Mouse (Mus musculus) heart, embryonic 13.5 days (tissue): ENCODE results near the gene Plekha7. TPM values are rescaled to one million over a fixed set of nuclear protein-coding genes. Genes with fewer than 3 reads are reported as not detected.
A peak's percentile ranks its signal among the peaks of the same experiment; 100 is the strongest.

Experiments
- ATAC-seq: fragments of 200-750 bp; cut with Nextera tagmentation; 2 replicates; pipeline ENCODE4 v1.8.0; 2017; ENCODE audit warnings: moderate TSS enrichment; ENCODE audit not compliant: insufficient number of reproducible peaks, low FRiP score, low TSS enrichment; ENCODE audit errors: extremely low read depth
- H3K27ac ChIP-seq: fragments of 300-500 bp; sonication (generic); replicated peaks from 2 replicates; pipeline ENCODE4 v1.5.1; 2015; ENCODE audit warnings: moderate library complexity, mild to moderate bottlenecking, inconsistent platforms
- H3K27me3 ChIP-seq: fragments of 300-500 bp; sonication (generic); replicated peaks from 2 replicates; pipeline ENCODE4 v1.6.1; 2015; ENCODE audit warnings: mild to moderate bottlenecking, inconsistent platforms
- H3K36me3 ChIP-seq: fragments of 300-500 bp; sonication (generic); 2 replicates; pipeline ENCODE4 v1.6.1; 2015; ENCODE audit warnings: mild to moderate bottlenecking, inconsistent platforms
- H3K4me1 ChIP-seq: fragments of 300-500 bp; sonication (generic); 2 replicates; pipeline ENCODE4 v1.6.1; 2015; ENCODE audit warnings: inconsistent platforms
- H3K4me2 ChIP-seq: fragments of 300-500 bp; sonication (generic); 2 replicates; pipeline ENCODE4 v1.6.1; 2015; ENCODE audit warnings: inconsistent platforms, mild to moderate bottlenecking, moderate library complexity
- H3K4me3 ChIP-seq: fragments of 300-500 bp; sonication (generic); 2 replicates; pipeline ENCODE4 v1.5.1; 2015; ENCODE audit warnings: moderate library complexity, mild to moderate bottlenecking, inconsistent platforms
- H3K9ac ChIP-seq: fragments of 300-500 bp; sonication (generic); 2 replicates; pipeline ENCODE4 v1.6.1; 2015; ENCODE audit warnings: inconsistent platforms, mild to moderate bottlenecking, moderate library complexity
- H3K9me3 ChIP-seq: fragments of 300-500 bp; sonication (generic); 2 replicates; pipeline ENCODE4 v1.6.1; 2016; ENCODE audit warnings: inconsistent platforms
- WGBS: fragments of 180-500 bp; shearing (Covaris S2); methylation state at CpG from one replicate; pipeline ENCODE4 v1.1.7; 2015; ENCODE audit warnings: mixed read lengths; 5-methylcytosine and 5-hydroxymethylcytosine counted together
- polyA plus RNA-seq: library from polyadenylated mRNA; unstranded; fragments of >200 nt; fragmentation: Nextera tagmentation; extraction: Ambion mirVana; gene quantifications from 2 replicates; pipeline ENCODE4 v1.2.1, GENCODE M21; 2015

The Plekha7 gene
- polyA plus RNA-seq, 1 experiment from 2014 or later = 38.4 TPM

DNA sequence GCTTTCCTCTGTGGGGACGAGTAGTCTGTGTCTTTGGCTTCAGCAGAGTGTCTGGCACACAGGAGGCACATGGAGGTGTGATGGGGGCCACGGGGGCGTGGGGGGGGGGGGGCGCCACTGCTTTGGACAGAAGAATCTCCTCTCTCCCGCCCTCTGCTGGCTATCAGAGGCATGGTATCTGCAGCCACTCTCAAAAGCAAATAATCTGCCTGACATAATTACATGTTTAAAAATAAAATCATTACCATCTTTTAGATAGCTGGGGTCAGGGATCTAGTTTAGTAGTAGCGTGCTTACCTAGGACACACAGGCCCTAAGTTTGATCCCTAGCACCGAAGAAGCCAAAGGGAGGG lies 60.8 kb downstream of the Plekha7 start:
- WGBS = 1% methylated on average over 6 of the region's 7 CpGs
- H3K4me2 ChIP-seq = peak overlapping the region; percentile 69
- peak overlapping the region; percentile 72 for H3K27ac ChIP-seq
- no peaks in the 10 kb centered on the region for H3K36me3 ChIP-seq
- H3K9ac ChIP-seq = peak overlapping the region; percentile 73
- no peaks in the 10 kb centered on the region for H3K9me3 ChIP-seq
- peak overlapping the region; percentile 34 for H3K4me3 ChIP-seq
- peaks cover 41% of the 10 kb centered on the region for H3K4me1 ChIP-seq
- ATAC-seq = no peak
- H3K27me3 ChIP-seq = no peaks in the 10 kb centered on the region

DNA sequence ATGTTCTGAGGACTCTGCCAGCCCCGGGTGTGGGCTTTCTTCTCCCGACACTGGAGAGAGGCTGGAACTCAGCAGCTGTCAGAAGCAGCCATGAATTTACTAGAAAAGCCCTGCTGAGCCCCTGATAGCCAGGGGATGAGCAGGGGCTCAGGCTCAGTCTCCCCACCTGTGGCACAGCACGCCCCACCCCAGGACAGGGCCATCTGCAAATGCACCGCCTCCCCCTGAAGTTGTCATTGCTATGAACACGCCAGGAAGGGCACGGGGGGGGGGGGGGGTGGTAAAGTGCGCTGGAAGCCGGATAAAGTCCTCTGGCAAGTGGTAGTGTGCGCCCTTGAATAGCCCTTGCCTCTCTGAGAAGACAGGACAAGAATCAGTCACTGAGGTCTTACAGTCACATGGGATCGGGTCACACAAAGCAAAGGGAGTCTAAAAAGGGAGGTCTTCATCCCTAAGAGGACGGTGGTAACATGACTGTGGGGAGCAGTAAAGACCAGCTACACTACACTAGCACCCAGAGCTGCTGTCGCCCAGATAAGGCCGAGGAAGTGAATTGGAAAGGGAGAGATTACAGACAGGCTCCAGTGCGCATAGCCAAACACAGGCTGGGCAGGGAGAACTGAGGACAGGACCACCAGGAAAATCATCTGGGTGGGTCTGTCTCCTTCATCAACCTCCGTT lies 61.3 kb downstream of the Plekha7 start:
- no peaks in the 10 kb centered on the region for H3K36me3 ChIP-seq
- peak overlapping the region; percentile 34 for H3K4me3 ChIP-seq
- no peaks in the 10 kb centered on the region for H3K27me3 ChIP-seq
- H3K9me3 ChIP-seq = no peaks in the 10 kb centered on the region
- peak overlapping the region; percentile 69 for H3K4me2 ChIP-seq
- H3K27ac ChIP-seq = peak overlapping the region; percentile 72
- 13% methylated on average over 15 of the region's 15 CpGs for WGBS
- peak overlapping the region; percentile 73 for H3K9ac ChIP-seq
- peaks cover 45% of the 10 kb centered on the region for H3K4me1 ChIP-seq
- ATAC-seq = no peak; the same call in 1 of the 2 replicates

DNA sequence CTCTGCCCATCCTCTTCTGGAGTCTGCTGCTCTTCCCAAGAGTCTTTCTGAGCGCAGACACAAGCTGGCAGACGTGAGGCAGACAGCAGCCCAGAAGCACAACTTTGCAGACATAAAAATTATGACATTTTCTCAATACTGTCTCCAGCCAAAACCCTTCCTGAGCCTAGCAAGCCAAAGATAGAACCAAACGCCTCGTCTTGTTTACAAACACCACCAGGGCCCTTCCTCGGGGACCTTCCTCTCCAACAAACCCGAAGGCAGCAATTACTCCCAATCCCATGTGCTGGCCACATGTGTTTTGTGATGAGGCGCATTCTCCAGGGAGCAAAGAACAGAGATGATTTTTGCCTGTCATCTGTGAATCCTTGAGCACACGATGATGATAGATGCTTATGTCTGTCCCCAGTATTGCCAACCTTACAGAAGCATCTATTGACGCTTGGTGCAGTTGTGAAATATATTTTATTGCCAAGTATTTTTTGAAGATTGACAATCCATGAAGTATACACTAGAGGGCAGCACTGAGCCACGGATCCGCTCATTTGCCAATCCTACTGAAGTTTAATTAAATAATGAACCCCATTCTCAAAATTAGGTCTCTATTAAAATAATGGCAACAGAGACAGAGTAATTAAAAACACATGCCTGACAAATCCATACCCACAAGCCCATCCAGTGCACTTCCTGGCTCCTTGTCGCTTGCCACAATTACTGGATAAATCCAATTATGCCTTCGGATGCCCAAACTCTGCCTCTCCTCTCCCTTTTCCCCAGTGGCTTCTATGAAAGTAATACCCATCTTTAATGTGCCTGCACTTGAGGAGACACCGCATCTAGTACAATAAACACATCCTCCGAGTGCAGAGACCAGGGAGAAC lies 62.1 kb downstream of the Plekha7 start:
- Histone ChIP-seq H3K4me2 (peak overlapping the region; percentile 69), H3K36me3 (no peaks in the 10 kb centered on the region), H3K4me3 (peak overlapping the region; percentile 34), H3K4me1 (peaks cover 53% of the 10 kb centered on the region), H3K27me3 (no peaks in the 10 kb centered on the region), H3K9ac (peak overlapping the region; percentile 73), H3K27ac (peak overlapping the region; percentile 84), H3K9me3 (no peaks in the 10 kb centered on the region)
- no peak for ATAC-seq
- 23% methylated on average over 15 of the region's 15 CpGs for WGBS

DNA sequence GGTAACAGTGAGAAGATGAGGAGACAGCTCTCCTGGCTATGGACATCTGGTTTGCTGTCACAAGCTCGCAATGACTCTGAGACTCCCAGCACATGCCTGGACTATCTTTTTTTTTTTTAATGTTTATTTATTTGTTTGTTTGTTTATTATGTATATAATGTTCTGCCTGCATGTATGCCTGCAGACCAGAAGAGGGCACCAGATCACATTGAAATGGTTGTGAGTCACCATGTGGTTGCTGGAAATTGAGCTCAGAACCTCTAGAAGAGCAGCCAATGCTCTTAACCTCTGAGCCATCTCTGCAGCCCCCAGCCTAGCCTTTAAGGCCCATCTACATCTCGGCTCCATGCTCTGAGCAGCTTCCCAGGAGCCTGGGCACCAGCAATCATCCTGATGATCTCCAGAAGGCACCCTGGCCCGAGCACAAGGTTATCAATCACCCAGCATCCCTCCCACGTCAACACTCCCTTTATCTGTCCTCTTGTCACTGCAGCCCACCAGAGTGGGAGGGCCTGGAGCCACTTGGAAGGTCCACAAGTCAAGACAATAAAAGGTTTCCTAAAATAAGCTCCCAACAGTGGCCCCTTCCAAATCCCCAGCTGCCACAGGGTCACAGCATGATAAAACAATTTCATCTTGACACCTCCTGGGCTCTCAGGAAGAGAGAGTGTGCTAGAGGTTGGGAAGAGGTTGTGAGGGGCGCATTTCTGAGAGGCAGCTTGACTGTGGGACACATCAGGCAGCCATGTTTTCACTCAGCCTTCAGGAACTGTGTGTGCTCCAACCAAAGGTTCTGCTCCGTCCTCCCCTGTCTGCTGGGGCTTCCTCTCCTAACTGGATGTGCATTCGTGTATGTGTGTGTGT lies 63.6 kb downstream of the Plekha7 start:
- Histone ChIP-seq H3K9ac (0 out of 2 replicates have a peak overlapping the region, but pooled peaks have one; percentile 0), H3K27ac (peak overlapping the region; percentile 84), H3K4me3 (no peak overlapping the region), H3K4me2 (peak overlapping the region; percentile 29; the same call in 1 of the 2 replicates), H3K9me3 (no peaks in the 10 kb centered on the region), H3K36me3 (no peaks in the 10 kb centered on the region), H3K27me3 (no peaks in the 10 kb centered on the region), H3K4me1 (peaks cover 62% of the 10 kb centered on the region)
- peak; percentile 32; the same call in 1 of the 2 replicates for ATAC-seq
- 17% methylated on average over 7 of the region's 7 CpGs for WGBS

DNA sequence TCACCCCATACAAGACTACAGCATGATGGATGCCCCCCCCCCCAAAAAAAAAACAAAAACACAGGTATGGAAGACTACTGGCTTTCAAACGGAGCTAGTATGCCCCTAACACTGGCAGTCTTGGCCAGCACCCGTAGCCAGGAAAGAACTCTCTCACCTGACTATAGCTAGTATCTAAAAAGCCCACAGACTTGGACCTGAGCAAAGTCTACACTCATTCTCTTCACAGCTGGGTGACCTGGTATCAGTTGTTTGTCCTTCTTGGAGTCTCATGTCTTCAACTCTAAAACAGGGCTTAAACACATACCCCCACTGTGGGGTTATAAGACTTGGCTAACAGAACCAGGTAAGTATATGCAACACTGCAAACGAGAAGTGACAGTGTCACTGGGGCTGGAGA lies 65.4 kb downstream of the Plekha7 start:
- H3K36me3 ChIP-seq = no peaks in the 10 kb centered on the region
- H3K4me2 ChIP-seq = no peak overlapping the region
- no peak overlapping the region for H3K4me3 ChIP-seq
- H3K27me3 ChIP-seq = peaks cover 11% of the 10 kb centered on the region; the same call in 1 of the 2 replicates
- no peak for ATAC-seq
- 70% methylated on average over 3 of the region's 3 CpGs for WGBS
- no peak overlapping the region for H3K27ac ChIP-seq
- no peak overlapping the region for H3K9ac ChIP-seq
- peaks cover 74% of the 10 kb centered on the region for H3K4me1 ChIP-seq
- no peaks in the 10 kb centered on the region for H3K9me3 ChIP-seq

DNA sequence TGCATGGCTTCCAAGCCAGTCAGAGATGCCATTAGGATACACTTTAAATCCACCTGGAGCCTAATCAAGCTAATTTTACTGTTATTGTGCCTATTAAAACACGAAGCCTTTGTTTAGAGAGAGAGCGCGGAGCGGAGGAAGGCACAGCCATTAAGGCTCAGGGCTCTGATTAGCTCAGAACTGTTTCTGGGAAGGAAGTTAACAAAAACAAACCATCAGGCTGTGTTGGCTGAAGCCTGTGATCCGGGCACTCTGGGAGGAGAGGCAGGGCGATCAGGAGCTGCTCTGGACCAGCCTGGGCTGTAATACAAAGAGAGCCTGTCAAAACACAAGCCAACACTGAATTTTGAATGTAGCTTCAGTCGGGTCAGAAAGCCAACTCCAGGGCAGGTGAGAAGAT lies 66.6 kb downstream of the Plekha7 start:
- 56% methylated on average over 7 of the region's 7 CpGs for WGBS

DNA sequence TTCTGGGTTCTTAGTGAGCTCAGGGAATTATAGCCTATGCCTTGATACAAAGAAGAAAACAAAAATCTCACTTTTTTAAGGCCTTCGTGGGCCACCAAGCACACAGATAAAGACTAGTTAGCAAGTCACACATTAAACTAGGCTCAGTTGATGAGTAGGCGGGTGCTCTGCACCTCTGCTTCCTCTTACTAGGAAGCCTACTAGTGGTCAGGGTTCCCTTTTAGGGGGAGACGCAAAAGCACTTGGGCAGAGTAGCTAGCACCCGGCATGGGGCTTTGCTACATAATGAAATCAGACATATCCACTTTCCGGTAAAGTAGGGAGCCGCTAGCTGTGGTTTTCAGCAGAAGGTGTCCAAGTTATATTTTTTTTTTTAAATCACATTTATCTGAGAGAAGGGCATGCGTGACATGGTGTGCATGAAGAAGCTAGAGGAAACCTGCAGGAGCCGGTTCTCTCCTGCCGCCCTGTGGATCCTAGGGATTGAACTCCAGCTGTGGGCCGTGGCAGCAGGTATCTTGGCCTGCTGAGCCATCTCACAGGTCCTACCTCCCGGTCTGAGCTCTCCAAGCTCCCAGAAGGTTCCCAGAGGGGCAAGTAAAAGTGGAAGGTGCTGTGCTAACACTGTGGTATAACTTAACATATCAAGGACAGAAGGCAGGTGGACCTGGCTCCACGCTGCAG lies 67.2 kb downstream of the Plekha7 start:
- peaks cover 78% of the 10 kb centered on the region for H3K4me1 ChIP-seq
- no peaks in the 10 kb centered on the region for H3K9me3 ChIP-seq
- H3K27ac ChIP-seq = 0 out of 2 replicates have a peak overlapping the region, but pooled peaks have one; percentile 12
- no peak for ATAC-seq
- H3K27me3 ChIP-seq = peaks cover 30% of the 10 kb centered on the region
- no peak overlapping the region for H3K4me2 ChIP-seq
- no peaks in the 10 kb centered on the region for H3K36me3 ChIP-seq
- WGBS = 62% methylated on average over 12 of the region's 12 CpGs
- H3K4me3 ChIP-seq = no peak overlapping the region
- no peak overlapping the region for H3K9ac ChIP-seq

More for the DNA sequence above, 66.6 kb downstream of the Plekha7 start:
- Histone ChIP-seq H3K4me3 (no peak overlapping the region), H3K9ac (peak overlapping the region; percentile 15; the same call in 1 of the 2 replicates), H3K9me3 (no peaks in the 10 kb centered on the region), H3K36me3 (no peaks in the 10 kb centered on the region), H3K4me2 (peak overlapping the region; percentile 32), H3K27ac (no peak overlapping the region), H3K4me1 (peaks cover 77% of the 10 kb centered on the region), H3K27me3 (peaks cover 23% of the 10 kb centered on the region)
- ATAC-seq = no peak

DNA sequence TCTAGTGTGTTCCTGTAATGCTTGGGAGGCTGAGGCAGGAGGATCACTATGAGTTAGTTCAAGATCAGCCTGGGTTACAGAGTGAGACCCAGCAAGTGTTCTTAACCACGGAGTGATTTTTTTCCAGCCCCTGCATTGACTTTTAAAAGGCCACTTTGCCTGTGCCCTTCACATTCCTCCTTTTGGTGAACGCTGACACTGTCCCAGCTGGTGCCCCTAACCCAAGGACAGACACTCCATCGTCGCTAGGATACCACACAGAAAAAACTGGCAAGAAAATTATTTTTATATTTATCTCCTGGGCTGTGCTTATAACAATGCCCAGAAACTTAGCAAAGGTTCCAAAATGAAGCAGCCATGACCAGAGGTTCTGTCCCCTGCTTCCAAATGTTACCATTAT lies 67.8 kb downstream of the Plekha7 start:
- Histone ChIP-seq H3K4me2 (no peak overlapping the region), H3K36me3 (no peaks in the 10 kb centered on the region), H3K27me3 (peaks cover 35% of the 10 kb centered on the region), H3K9ac (no peak overlapping the region), H3K4me1 (peaks cover 78% of the 10 kb centered on the region), H3K9me3 (no peaks in the 10 kb centered on the region), H3K4me3 (no peak overlapping the region), H3K27ac (no peak overlapping the region)
- 71% methylated on average over 4 of the region's 4 CpGs for WGBS
- ATAC-seq = no peak

DNA sequence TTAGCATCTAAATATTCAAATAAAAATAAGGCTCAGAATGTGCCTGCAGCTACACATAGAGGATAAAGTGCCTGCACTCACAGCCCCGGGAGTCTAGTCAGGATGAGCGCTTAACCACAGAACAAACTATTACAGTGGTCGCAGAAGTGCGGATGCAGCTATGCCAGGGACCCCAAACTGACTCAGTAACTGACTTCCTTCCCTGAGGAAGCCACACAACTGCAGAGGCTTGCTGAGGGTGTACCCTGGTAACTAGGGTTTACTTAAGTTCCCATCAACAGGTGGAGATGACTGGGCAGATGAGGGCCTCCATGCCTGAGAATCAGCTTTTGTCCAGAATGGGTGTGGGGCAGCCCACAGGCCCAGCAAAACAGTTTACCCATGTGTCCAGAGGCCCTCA lies 69.9 kb downstream of the Plekha7 start:
- no peaks in the 10 kb centered on the region for H3K36me3 ChIP-seq
- H3K9me3 ChIP-seq = no peaks in the 10 kb centered on the region
- H3K27me3 ChIP-seq = peaks cover 36% of the 10 kb centered on the region
- WGBS = 71% methylated on average over 4 of the region's 4 CpGs
- H3K4me1 ChIP-seq = peaks cover 78% of the 10 kb centered on the region
- no peak overlapping the region for H3K4me3 ChIP-seq
- peak overlapping the region; percentile 92 for H3K27ac ChIP-seq
- H3K4me2 ChIP-seq = peak overlapping the region; percentile 88
- no peak for ATAC-seq
- peak overlapping the region; percentile 58; the same call in 1 of the 2 replicates for H3K9ac ChIP-seq

DNA sequence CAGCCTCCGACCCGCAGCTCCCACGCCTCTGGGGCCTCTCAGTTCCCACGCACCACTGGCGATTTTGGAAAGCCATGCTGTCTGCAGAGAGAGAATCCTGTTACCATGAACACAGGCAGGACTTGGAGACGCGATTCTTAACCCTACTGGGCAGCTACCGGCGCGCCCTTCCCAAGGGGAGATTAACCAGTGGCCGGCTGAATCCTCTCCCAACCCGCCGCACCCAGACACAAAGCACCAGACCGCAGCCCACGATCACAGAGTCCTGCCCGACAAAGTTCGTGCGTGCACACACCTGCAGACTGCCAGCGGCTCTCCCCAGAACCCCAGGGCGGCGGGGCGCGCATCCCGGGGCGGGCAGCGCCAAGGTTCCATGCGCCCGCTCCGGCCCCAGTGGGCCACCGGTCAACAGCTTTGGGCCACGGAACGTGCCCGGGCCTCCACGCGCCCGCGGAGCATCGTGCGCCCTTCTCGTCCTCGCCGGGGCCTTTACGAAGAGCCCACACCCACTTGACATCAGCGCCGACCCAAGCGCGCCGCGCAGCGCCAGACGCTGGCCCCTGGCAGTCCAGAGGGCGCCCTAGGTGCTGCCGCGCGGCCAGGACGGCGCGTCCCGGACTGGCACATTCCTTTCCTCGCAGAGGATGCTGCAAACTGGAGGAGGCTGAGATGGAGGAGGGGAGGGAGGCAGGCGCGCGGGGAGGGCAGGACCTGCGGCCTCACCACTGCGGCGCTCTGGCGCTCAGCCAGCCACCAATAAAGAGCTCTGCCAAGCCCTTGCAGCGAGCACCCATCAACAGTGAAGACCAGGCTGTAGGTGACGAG lies 70.8 kb downstream of the Plekha7 start:
- peak; percentile 75; the same call in 1 of the 2 replicates for ATAC-seq
- Histone ChIP-seq H3K4me2 (peak overlapping the region; percentile 88), H3K4me3 (peak overlapping the region; percentile 72), H3K36me3 (no peaks in the 10 kb centered on the region), H3K27ac (peak overlapping the region; percentile 92), H3K4me1 (peaks cover 86% of the 10 kb centered on the region), H3K9me3 (no peaks in the 10 kb centered on the region), H3K9ac (peak overlapping the region; percentile 90), H3K27me3 (peaks cover 36% of the 10 kb centered on the region)
- under 1% methylated on average over 69 of the region's 69 CpGs for WGBS
